Mouse (Mus musculus): ENCODE measurements around the gene Rs1. TPM values are rescaled to one million over a fixed set of nuclear protein-coding genes. Genes with fewer than 3 reads are reported as not detected.
"Not testable (repeated sequence)": the region's sequence is repeated elsewhere in the genome, so short reads cannot be mapped to it uniquely, and the experiment has no call there.

Gene Rs1
- under 1 TPM; 0.12 to 0.18 TPM for total RNA-seq (2021)
- long read RNA-seq, experiment 1: 0 reads
- long read RNA-seq, experiment 2: 0 reads

- no peak for DNase-seq
Observed at GRCm38 (mm10) chrX:160767713-160768112, at the start of gene Rs1. Gene Rs1 (plus strand): TSS chrX:160768013.

- DNase-seq: no peak
Observed at GRCm38 (mm10) chrX:160735650-160736049, 32.2 kb upstream of the Rs1 start, which contains the start of gene Ppef1. Gene Ppef1 (minus strand): TSS chrX:160735765.

GRCm38 (mm10) chrX:160745399-160745798, 22.4 kb upstream of the Rs1 start:
- no peak for DNase-seq

- no peak for DNase-seq
Observed at GRCm38 (mm10) chrX:160748653-160749052, 19.2 kb upstream of the Rs1 start.

GRCm38 (mm10) chrX:160750808-160751207, 17.0 kb upstream of the Rs1 start:
- DNase-seq: no peak

- DNase-seq: peak; percentile 91 to 97
Observed at GRCm38 (mm10) chrX:160765389-160766232, 2.2 kb upstream of the Rs1 start.

- peak in 1 of 2 experiments; percentile 62 for DNase-seq
Observed at GRCm38 (mm10) chrX:160766233-160766616, 1.6 kb upstream of the Rs1 start.

GRCm38 (mm10) chrX:160769622-160770021, 1.8 kb downstream of the Rs1 start:
- not testable (repeated sequence) for DNase-seq

- DNase-seq: peak in 1 of 2 experiments; percentile 5
Observed at GRCm38 (mm10) chrX:160773033-160773432, 5.2 kb downstream of the Rs1 start.

GRCm38 (mm10) chrX:160782276-160782675, 14.5 kb downstream of the Rs1 start:
- no peak for DNase-seq

GRCm38 (mm10) chrX:160794920-160795319, 27.1 kb downstream of the Rs1 start:
- no peak for DNase-seq

GRCm38 (mm10) chrX:160804409-160805150, 36.8 kb downstream of the Rs1 start:
- DNase-seq: no peak

GRCm38 (mm10) chrX:160808226-160808625, 40.4 kb downstream of the Rs1 start:
- no peak for DNase-seq

Other genes with a start within 250 kb of the Rs1 start
- not detected for gene Ppef1, start 32.2 kb upstream of the Rs1 start, total RNA-seq (2021)
- gene Gja6, start 139.0 kb downstream of the Rs1 start, total RNA-seq (2021): under 1 TPM in 1 of 2 experiments, not detected in 1; 0.23 TPM
- gene Cdkl5, start 226.7 kb downstream of the Rs1 start, total RNA-seq (2021): 1 to 10 TPM; 5.1 TPM